Mouse (Mus musculus): ENCODE data around the gene Gmcl1.

GRCm38 (mm10) chr6:86773830-86774229 is 40.6 kb upstream of the Gmcl1 start:
- TF ChIP-seq CTCF (IDR thresholded peaks at IDR 0.05; ENCODE audit: control insufficient read depth, insufficient read depth, insufficient read length) = no peak
- TF ChIP-seq MAX (IDR thresholded peaks at IDR 0.05) = no peak
- TF ChIP-seq MYOD1 (IDR thresholded peaks at IDR 0.05; ENCODE audit: control insufficient read depth, insufficient read length, low read depth) = no peak

Data from C2C12 (cell line).